ENCODE assay signal across 9 mouse cellular contexts in the genomic region with DNA sequence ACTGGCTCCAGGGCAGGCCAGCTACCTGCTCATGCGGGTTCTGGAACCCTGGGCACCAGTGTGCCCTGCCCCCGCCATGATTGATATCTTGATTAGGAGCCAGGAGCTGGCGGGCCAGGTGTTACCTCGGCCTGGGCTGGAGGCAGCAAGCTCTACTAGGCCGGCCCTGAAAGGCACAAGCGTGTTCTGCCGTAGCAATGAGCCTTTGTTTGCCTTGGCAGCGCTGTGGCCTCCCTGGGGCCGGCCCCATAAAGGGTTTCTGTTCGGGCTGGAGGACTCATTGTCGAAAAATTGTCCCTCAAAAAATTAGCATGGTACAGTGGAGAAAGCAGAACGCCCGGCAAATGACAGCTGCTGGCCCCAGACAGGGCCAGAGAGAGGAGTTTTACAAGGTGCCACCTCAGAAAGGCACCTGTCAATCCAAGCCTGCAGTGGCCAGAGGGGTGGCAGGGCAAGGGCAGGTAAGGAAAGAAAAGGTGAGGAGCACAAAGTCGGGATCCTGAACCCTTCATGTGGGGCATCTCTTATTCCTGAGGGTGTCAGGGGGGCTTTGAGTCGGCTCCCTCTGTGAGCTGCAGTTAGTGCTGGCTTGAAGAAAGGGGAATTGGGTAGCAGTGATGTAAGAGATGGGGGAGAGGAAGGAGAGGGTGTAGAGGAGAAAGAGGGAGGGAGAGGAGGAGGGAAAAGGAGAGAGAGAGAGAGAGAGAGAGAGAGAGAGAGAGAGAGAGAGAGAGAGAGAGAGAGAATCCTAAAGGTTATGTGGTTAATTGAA.
DNase-seq lines count a peak whose midpoint lies in the region; ATAC-seq lines count a peak whose summit lies in the region.
"Had no signal": no experiment of that assay in that cellular context is flagged by ENCODE, and none has a peak within 500 bp of the region (broad histone marks: within the 10 kb centered on the region; RNA-seq: fewer than 3 reads in every experiment).

No protein-coding gene starts in this region.

- 1% methylated on average over 15 of the region's 15 CpGs for WGBS in forebrain, embryonic 14.5 days

- DNase-seq in ovary, postnatal 36 days (ENCODE audit: low spot score), result peak; percentile 31
- DNase-seq in ovary, adult 18-20 months (ENCODE audit: low spot score), result no peak
- peak; percentile 94 for DNase-seq in forebrain, embryonic 14.5 days (ENCODE audit: low spot score)
- DNase-seq in kidney, postnatal 10 days, result peak; percentile 24
- DNase-seq in lung, adult 18-20 months, result peak; percentile 57 to 63
- peak; percentile 86 for DNase-seq in retina, postnatal 1 day
- DNase-seq in gastrocnemius, adult 18-20 months (ENCODE audit: low spot score), result no peak

- H3K4me3 ChIP-seq in forebrain, embryonic 14.5 days (ENCODE audit: low read depth, low read length), result no peak overlapping the region
- H3K4me3 ChIP-seq: heart, embryonic 15.5 days had no signal

- H3K4me2 ChIP-seq in forebrain, embryonic 14.5 days (ENCODE audit: low read length), result peak overlapping the region; percentile 20; the same call in 1 of the 2 replicates
- H3K4me2 ChIP-seq: heart, embryonic 15.5 days had no signal

- H3K9ac ChIP-seq in forebrain, embryonic 14.5 days (ENCODE audit: low read length), result no peak overlapping the region; the same call in 1 of the 2 replicates
- H3K9ac ChIP-seq: heart, embryonic 15.5 days had no signal

- H3K27ac ChIP-seq in forebrain, embryonic 14.5 days (ENCODE audit: low read depth, low read length), result peak overlapping the region; percentile 92
- H3K27ac ChIP-seq: heart, embryonic 15.5 days had no signal

- peaks cover 8% of the 10 kb centered on the region; the same call in 1 of the 2 replicates for H3K4me1 ChIP-seq in forebrain, embryonic 14.5 days (ENCODE audit: control insufficient read depth, insufficient read depth, low read length)

- no peaks in the 10 kb centered on the region for H3K27me3 ChIP-seq in forebrain, embryonic 14.5 days (replicated peaks; ENCODE audit: control insufficient read depth, insufficient read depth, low read length)

- H3K36me3 ChIP-seq in forebrain, embryonic 14.5 days (ENCODE audit: control insufficient read depth, insufficient read depth, low read length), result no peaks in the 10 kb centered on the region
- H3K36me3 ChIP-seq: heart, embryonic 15.5 days had no signal

- peak; percentile 89 for ATAC-seq in forebrain, embryonic 14.5 days
- ATAC-seq in inflammation-experienced regulatory T-cells, adult 6 months, result no peak

- no peaks in the 10 kb centered on the region for H3K9me3 ChIP-seq in forebrain, embryonic 14.5 days (replicated peaks; ENCODE audit: control insufficient read depth, low read length)
- H3K9me3 ChIP-seq: heart, embryonic 15.5 days had no signal

Comparison
In these comparisons a context has a peak if more than half of its experiments do, and no peak if none do; other contexts are left out.
1. DNase-seq: peak in ovary, postnatal 36 days (single experiment), forebrain, embryonic 14.5 days (single experiment), kidney, postnatal 10 days (single experiment), lung, adult 18-20 months (2 of 2) and retina, postnatal 1 day (single experiment); none in ovary, adult 18-20 months (single experiment) and gastrocnemius, adult 18-20 months (single experiment).